Mouse (Mus musculus): ENCODE measurements around the gene Adra2c. TPM values are rescaled to one million over a fixed set of nuclear protein-coding genes. Genes with fewer than 3 reads are reported as not detected.
A peak's percentile ranks its signal among the peaks of the same experiment; 100 is the strongest.

The Adra2c gene
- total RNA-seq (2015; ENCODE audit: low replicate concordance) (not detected in 2 replicates), total RNA-seq (2017; ENCODE audit: low replicate concordance) (not detected in 2 replicates)

DNA sequence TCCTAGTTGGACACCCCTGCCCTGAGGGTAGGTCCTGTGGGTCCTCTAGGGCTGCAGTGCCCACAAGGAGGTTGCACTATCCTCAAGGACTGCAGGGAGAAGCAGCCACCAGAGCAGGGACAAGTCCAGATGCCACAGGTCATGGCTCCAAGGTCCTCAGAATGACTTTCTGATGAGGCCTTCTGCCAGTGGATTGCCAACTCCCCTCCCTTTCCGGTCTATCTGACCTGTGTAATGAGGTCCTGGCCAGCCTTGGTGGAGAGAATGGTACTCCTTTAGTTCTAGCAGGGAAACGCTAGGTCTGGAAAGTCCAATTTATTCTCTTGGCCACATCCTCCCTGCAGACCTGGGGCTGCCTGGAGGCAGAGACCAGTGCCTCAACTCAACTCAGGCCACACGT lies at the start of gene Adra2c:
Adra2c (plus strand) TSS at position 301 of the 400 bp plus-strand sequence.
- ATAC-seq (replicated peaks; ENCODE audit: low FRiP score, poor library complexity, severe bottlenecking) = no peak

DNA sequence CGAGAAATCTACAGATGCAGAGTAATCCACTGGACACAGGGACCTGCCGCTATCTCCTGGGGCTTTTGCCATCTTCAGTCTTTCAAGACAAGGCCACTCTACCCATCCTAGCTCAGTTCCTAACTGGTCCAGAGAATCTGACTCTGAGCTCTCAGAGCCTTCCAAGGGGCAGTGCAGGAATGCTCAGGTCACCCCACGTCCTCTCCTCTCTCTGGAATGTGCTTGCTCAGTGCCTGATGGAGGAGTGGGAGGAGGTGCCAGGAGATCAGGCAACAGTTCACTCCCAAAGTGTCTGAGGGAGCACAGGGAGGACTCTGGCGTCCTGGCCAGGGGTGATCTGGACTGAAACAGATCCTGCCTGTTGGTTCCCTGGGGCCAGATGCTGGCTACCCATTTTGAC lies 45.0 kb upstream of the Adra2c start:
- no peak for ATAC-seq (replicated peaks; ENCODE audit: low FRiP score, poor library complexity, severe bottlenecking)

- no peak for ATAC-seq (replicated peaks; ENCODE audit: low FRiP score, poor library complexity, severe bottlenecking)
These were observed 40.4 kb upstream of the Adra2c start for GRCm38 (mm10) chr5:35237757-35238156.

- ATAC-seq (replicated peaks; ENCODE audit: low FRiP score, poor library complexity, severe bottlenecking) = 0 out of 2 replicates have a peak, but pooled peaks have one; percentile 33
These were observed 39.5 kb upstream of the Adra2c start for GRCm38 (mm10) chr5:35238627-35239026.

DNA sequence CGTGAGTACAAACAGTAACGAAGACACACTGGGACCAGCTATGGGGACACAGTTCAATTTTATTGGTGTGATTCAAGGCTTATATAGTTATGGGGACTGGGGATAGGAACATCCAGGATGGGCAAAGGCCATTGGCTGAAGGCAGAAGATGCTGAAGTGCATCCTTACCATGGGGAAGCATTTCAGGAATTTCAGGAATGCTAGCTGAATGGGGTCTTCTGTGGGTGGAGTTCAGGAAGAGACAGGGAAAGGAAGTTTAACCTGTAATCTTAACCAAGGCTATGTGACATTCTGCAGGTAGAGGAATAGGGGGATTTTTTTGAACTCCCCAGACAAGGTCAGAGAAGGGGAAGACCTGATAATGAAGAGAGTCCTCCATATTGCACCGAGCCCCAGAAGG lies 36.6 kb upstream of the Adra2c start:
- no peak for ATAC-seq (replicated peaks; ENCODE audit: low FRiP score, poor library complexity, severe bottlenecking)

DNA sequence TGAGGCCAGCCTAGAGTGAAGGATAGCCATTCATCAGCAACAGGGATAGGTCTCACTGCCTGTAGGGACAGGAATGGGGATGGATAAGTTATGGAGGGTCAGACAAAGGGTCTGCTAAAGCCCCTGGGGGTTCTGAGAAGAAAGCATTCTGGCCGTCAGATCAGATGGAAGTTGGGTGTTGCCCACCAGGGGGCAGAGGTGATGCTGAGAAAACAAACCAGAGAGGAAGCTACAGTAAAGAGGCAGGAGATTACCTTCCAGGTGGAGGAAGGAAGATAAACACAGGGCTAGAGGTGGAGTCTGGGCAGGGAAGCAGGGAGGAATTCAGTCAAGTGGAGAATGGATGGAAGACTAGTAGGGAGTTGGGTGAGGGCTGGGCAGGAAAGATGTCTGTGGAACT lies 33.9 kb upstream of the Adra2c start:
- no peak for ATAC-seq (replicated peaks; ENCODE audit: low FRiP score, poor library complexity, severe bottlenecking)

DNA sequence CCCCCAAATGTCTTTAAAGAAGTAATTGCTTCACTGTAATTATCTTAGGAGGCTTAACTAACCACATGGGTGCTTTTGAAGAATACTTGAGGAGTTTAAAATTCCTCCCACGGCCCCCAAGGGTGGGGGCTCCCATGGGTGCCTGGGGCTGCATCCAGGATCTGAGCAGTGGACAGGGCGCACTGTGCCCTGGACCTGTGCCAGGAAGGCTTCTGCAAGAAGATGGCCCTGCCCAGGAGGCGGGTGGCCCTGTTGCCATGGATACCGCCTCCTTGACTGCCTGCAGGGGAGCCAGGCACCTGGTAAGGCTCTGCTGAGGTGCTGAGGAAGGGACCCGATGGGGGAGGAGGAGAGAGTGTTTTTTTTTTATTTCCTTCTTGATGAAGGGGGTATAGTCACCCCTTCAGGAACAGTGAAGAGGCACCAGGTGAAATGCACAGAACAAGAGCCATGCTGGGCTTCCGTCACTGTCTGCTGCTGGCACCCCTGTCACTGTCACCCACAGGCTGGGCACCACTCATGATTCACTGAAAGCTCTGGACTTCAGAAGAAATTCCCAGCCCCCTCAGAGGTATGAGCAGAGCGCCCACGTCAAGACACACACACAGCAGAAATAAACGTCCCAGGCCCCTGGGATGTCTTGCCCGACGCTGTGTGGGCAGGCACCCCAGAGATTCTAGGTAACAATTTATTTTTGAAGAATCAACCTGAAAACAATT lies 32.4 kb upstream of the Adra2c start:
- ATAC-seq (replicated peaks; ENCODE audit: low FRiP score, poor library complexity, severe bottlenecking) = 0 out of 2 replicates have a peak, but pooled peaks have one; percentile 20

GRCm38 (mm10) chr5:35254964-35255716 lies 23.0 kb upstream of the Adra2c start:
- no peak for ATAC-seq (replicated peaks; ENCODE audit: low FRiP score, poor library complexity, severe bottlenecking)

DNA sequence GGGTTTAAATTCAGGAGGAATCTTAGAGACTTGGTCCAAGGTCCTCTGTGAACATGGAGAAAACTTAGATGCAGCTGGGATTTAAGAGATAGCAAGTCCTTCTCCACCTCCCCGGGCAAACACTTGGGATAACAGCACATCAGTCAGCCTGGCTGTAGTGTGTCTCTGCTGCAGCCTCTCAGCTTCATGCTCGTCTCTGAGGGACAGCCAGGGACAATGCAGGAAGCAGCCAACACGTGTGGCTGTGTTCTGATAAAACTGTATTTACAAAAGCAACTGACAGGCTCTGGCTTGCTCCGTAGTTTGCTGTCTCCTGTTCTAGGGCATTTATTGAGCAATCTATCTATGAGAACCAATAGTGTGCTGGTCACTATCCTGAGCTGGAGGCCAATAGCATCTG lies 14.4 kb upstream of the Adra2c start:
- no peak for ATAC-seq (replicated peaks; ENCODE audit: low FRiP score, poor library complexity, severe bottlenecking)

GRCm38 (mm10) chr5:35267486-35267885 lies 10.6 kb upstream of the Adra2c start:
- no peak for ATAC-seq (replicated peaks; ENCODE audit: low FRiP score, poor library complexity, severe bottlenecking)

DNA sequence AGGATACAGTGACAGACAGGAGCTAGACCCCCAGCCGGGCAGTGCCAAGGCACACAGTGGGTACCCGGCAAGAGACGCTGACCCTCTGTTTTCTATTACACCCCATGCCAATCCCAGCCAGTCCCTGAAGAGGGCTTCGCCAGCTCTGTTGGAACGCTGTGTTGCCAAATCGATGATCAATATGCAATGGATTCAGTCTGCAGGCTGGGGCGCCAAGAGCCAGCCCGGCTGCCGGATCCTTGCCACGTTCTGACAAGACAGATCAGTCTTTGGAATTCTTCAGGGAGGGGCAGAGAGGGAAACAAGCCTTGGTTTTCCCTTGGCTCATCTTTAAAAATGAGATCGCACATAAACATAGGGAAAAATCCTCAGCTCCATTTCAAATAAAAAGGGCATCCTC lies 2.8 kb upstream of the Adra2c start:
- ATAC-seq (replicated peaks; ENCODE audit: low FRiP score, poor library complexity, severe bottlenecking) = no peak

DNA sequence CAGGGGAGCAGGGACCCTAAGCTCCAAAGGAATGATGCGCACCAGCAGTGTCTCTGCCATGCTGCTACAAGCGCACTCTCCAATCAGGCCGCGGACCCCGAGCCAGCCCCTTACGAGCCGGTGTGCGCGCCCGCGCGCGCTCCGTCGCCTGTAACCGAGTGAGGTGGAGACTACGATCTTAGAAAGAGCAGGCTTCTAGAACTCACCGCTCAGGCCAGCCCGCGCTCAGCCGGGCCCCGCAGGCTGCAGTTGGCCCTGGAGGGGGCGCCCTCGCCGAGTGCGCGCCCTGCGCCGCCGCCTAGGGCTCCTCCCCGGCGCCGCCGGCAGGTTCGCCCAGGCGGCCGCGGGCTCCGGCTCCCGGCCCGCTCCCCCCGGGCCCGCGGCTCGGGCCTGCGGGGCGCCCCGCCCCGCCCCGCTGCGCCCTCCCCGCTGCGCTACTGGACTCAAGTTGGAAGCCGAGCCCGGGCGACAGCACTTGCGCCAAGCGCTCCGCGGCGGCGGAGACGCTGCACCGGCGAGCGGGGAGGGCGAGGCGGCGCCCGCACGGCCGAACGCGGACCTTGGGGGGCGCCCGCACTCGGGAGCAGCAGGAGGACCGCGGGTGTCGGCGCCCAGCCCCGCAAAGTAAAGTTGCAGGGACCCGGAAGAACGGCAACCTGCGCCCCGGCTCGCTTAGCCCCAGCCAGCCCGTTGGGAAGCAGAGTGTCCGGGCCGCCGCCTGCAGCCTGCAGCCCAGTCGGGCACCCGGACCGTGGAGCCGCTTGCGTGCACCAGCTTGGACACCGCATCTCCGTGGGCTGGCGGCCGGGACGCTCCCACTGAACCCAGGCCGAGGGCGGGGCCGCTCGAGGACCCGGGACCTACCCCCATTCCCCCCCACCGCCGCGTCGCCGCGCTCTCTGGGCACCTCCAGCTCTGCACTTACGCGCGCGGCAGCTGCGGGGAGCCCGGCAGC lies 899 bp downstream of the Adra2c start:
- no peak for ATAC-seq (replicated peaks; ENCODE audit: low FRiP score, poor library complexity, severe bottlenecking)

- ATAC-seq (replicated peaks; ENCODE audit: low FRiP score, poor library complexity, severe bottlenecking) = no peak
These were observed 1.5 kb downstream of the Adra2c start for GRCm38 (mm10) chr5:35279696-35280001.

DNA sequence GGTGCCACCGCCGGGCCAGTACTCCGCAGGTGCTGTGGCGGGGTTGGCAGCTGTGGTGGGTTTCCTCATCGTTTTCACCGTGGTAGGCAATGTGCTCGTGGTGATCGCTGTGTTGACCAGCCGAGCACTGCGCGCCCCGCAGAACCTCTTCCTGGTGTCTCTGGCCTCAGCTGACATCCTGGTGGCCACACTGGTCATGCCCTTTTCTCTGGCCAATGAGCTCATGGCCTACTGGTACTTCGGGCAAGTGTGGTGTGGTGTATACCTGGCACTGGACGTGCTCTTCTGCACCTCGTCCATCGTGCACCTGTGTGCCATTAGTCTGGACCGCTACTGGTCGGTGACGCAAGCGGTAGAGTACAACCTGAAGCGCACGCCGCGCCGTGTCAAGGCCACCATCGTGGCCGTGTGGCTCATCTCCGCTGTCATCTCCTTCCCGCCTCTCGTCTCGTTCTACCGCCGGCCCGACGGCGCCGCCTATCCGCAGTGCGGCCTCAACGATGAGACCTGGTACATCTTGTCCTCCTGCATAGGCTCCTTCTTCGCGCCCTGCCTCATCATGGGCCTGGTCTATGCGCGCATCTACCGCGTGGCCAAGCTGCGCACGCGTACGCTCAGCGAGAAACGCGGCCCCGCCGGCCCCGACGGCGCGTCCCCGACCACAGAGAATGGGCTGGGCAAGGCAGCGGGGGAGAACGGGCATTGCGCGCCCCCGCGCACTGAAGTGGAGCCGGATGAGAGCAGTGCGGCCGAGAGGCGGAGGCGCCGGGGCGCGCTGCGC lies 2.1 kb downstream of the Adra2c start:
- ATAC-seq (replicated peaks; ENCODE audit: low FRiP score, poor library complexity, severe bottlenecking) = no peak

DNA sequence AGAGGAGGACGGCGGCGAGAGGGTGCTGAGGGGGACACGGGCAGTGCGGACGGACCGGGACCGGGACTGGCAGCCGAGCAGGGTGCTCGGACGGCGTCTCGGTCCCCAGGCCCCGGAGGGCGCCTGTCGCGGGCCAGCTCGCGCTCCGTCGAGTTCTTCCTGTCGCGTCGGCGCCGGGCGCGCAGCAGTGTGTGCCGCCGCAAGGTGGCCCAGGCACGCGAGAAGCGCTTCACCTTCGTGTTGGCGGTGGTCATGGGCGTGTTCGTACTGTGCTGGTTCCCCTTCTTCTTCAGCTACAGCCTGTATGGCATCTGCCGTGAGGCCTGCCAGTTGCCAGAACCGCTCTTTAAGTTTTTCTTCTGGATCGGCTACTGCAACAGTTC lies 2.7 kb downstream of the Adra2c start:
- ATAC-seq (replicated peaks; ENCODE audit: low FRiP score, poor library complexity, severe bottlenecking) = no peak

DNA sequence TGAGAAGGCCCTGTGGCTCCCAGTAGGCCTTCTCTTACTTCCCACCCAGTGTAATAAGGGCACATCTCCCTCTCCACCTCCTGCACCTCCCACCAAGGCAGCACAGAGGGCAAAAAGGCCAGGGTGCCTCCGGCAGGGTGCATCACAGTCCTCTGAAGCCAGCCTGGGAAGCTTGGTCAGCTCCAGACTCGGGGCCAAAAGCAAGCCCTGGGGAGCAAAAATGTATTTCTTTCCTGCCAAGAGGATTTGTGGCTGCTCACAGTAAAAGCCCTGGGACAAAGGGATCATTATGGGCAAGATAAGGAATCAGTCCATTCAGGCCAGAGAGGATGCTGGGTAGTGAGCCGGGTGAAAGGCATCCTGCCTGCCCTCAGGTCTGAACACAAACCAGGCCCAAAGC lies 7.2 kb downstream of the Adra2c start:
- ATAC-seq (replicated peaks; ENCODE audit: low FRiP score, poor library complexity, severe bottlenecking) = no peak

GRCm38 (mm10) chr5:35286190-35286589 lies 8.1 kb downstream of the Adra2c start:
- ATAC-seq (replicated peaks; ENCODE audit: low FRiP score, poor library complexity, severe bottlenecking) = no peak

- no peak for ATAC-seq (replicated peaks; ENCODE audit: low FRiP score, poor library complexity, severe bottlenecking)
These were observed 21.5 kb downstream of the Adra2c start for GRCm38 (mm10) chr5:35299621-35300020.

DNA sequence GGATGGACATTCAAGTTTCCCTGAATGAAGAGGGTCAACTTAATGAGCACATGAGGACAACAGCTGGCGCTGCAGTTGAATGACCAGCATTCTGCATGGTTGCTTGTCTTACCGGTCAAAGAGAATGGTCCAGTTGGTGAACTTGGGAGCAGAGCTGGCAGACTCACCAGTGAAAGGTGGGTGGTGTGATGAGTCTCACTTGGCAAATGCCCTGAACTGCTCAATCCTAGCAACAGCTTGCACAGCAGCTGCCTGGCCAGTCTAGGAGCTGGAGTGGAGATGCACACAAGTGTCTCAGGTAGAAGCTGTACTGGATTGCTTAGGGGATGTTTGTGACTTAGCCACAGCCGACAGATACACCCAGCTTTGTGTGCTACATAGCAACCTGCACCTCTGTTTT lies 26.1 kb downstream of the Adra2c start:
- no peak for ATAC-seq (replicated peaks; ENCODE audit: low FRiP score, poor library complexity, severe bottlenecking)

DNA sequence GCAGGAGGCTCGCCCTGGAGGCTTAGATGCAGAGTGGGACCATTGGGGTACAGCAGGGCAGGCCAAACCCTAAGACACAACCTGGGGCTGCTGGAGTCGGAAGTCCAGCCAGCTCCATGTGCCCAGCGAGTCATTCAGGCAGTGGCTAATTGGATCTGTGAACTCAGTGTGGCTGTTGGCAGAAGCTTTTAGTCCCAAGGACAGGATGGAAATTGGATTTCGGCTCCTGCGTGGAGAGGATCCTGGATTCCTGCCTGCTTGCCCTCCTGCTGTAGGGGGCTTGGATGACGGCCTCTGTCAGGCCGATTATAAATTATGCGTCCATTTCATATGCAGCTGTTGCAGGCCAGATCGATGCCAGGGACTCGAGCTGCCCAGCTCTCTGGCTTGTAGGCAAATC lies 27.2 kb downstream of the Adra2c start:
- no peak for ATAC-seq (replicated peaks; ENCODE audit: low FRiP score, poor library complexity, severe bottlenecking)

All from erythroblast, adult 5-6 weeks (primary cell).